Mouse (Mus musculus): Measurements from ENCODE around the gene Ppp6r1.

The Ppp6r1 gene

DNA sequence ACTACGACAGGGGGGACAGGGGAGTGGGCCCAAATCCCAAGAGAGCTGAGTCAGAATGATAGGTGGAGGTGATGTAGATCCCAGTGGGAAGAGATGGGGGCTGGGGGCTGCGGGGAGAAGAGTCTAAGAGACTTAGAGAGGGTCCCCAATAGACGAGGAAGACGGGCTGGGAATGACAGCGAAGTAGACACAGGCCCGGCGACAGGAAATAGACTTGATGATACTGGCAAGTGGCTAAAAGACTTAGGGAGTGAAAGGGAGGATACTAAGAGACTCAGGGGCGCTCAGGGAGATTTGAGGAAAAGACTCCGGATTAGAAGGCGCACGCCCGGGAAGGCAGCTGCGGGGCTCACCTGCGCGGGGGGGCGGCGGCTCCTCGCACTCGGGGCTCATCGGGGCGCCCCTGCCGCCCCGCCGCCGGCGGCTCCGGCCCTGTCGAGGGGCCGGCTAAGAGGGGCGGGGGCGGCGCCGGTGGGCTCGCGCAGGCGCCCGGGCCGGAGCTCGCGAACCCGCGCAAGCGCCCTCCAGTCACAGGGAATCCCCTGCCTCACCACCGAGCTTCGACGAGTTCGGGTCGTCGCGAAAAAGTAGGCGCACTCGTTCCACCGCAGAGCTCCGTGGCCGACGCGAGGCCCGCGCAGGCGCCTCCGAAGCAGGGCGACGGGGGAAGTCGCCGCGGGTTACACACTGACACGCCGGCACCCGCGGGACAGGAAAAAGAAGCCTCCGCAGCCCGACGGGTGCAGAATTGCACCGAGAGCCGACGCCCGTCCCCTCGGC is 501 bp downstream of the Ppp6r1 start:
- no peak for DNase-seq (ENCODE audit: low read depth in 1 of 2, low spot score in 2 of 2)

DNA sequence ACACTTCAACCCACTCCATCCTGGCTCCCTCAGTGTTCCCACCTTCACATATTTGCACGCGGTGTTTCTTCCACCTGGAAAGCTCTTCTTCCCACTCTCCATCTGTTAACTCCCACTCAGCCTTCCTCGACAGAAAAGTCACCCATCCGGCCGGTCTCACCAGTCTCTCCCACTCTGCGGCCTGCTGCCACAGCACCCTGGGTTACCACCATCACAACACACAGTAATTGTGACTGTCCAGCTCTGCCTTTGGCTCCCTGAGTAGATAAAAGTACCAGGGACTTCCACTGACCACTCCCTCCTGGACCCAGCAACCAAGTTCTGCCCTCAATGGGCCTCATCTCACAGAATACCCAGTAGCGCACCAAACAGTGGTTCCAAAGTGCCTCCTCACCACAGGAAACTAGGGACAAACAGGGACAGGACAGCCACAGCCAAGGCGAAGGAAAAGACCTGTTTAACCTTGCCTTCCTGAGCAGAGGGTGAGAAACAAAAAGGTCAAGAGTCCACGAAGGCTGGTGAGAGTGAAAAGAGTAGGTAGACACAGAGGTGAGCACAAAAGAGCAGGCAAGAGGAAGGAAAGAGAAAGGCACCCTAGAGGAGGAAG is 1.2 kb downstream of the Ppp6r1 start:
- no peak for DNase-seq (ENCODE audit: low read depth in 1 of 2, low spot score in 2 of 2)

DNA sequence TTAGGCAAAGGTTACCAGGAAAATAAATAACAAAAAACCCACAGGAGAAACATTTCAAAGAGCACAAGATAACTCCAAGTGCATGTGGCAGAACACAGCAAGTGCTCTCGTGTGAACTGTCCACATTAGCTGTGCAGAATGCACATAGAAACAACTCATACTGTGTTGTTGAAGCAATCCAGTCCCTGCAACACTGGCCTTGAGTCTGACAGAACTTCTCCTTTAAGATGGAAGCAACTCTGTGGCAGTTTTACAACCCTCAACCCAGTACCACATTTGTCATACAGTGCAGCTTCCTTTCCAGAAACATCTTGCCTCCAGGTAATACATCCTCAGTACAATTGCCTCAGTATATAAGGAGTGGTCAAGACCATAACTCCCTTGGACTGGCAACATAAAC is 2.0 kb downstream of the Ppp6r1 start:
- no peak for DNase-seq (ENCODE audit: low read depth in 1 of 2, low spot score in 2 of 2)

DNA sequence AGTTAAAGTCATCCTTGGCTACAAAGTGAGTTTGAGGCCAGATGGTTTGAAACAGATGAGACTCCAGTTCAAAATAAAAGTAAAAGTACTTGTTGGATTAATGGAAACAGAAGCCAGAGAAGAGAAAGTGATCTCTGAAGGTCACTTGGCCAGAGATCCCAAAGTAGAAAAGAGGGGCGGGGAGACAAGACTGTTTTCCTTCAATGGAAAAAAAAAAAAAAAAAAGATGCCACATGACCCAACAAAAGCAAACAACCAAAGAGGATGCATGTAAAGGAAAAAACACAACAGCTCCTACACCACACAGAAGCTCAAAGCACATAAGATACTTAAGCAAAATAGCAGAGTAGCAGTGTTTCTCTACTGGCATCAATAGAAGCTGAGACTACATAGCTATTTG is 2.9 kb downstream of the Ppp6r1 start:
- DNase-seq (ENCODE audit: low read depth in 1 of 2, low spot score in 2 of 2): no peak

DNA sequence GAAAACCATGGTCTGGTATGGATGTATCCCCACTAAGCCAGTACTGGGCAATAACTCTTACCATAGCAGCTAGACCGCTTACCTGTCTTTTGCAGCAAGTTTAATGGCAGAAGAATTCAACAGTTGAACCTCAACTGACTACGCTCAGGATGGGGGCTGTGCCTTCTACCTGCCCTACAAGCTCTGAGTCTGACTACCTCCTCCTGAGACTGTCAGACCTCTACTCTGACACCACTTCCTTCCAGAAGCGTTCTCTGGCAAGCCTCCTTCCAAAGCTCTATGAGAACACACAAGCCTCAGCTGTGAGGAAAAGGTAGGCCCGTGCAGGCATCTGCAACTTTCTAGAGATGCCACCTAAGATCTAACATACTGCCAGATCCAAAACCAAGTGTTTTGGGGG is 3.4 kb downstream of the Ppp6r1 start:
- no peak for DNase-seq (ENCODE audit: low read depth in 1 of 2, low spot score in 2 of 2)

DNA sequence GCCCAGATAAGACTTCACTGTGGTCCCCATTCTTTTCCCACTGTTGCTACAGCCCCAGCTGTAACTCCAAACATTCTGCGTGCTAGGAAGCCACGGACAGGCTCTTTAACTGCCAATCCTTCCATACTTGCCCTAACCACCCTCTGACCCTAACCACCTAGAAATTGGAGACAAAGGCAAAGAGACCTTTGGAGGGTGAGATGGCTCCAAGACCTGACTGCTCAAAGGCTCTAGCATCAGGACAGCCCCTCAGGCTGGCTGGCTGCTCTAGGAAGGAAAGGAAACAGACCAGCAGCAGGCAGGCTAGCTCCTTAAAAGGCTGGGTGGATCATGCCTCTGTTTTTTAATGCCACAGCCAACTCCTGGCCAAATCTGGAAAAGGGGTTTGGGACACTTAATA is 4.6 kb downstream of the Ppp6r1 start:
- no peak for DNase-seq (ENCODE audit: low read depth in 1 of 2, low spot score in 2 of 2)

DNA sequence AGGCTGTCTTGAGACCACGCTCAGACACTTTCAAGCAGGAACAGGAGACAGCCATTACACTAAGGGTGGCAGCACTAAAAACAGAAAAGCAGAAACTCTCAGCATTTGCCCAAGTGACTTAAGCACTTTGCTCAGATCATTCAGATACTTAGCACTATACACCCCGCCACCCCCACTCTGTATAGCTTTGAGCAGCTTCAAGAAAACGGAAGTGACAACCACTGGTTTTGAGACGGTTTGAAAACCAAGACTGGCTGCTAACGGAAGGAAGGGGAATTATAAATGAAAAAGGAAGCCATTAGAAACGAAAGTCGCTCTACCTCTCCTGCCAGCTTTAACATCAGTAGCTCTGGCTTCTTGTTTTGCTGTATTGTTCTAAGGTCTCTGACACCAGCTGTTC is 5.0 kb downstream of the Ppp6r1 start:
- DNase-seq (ENCODE audit: low read depth in 1 of 2, low spot score in 2 of 2): peak; percentile 62 to 68

DNA sequence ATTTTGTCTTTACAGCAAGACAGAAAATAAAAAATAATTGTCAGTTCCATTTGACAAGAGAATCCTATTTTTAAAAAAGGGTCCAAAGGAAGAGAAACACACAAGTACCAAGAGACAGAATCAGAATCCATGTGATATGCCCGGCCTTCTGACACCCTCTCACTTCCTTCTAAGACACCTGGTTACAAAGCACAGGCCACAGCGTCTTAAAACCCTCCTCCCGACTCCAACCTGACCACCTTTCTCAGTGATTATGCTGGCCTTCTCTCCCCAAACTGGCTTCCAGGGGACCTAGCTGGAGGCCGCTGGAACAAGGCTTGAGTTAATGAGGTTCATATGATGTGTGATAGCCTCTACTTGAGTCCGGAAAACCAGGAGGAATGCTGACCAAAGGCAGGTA is 5.5 kb downstream of the Ppp6r1 start:
- no peak for DNase-seq (ENCODE audit: low read depth in 1 of 2, low spot score in 2 of 2)

DNA sequence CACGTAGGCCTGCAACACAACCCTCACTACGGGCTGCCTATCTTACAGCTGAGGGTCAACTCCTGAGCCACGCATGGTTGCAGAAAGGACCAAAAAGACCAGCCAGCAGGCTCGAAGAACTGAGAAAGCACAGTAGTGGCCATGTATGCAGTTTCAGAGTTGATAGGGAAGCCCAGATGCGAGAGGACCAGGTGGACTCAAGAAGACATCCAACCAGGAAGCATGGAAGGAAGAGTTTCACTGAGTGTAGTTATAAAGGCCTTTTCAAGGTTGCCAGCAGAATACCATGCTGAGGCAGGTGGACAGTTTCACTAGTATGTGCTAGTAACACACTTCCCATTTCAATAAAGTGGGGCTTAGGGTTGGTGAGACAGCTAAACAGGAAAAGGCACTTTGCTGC is 6.1 kb downstream of the Ppp6r1 start:
- DNase-seq (ENCODE audit: low read depth in 1 of 2, low spot score in 2 of 2): no peak

DNA sequence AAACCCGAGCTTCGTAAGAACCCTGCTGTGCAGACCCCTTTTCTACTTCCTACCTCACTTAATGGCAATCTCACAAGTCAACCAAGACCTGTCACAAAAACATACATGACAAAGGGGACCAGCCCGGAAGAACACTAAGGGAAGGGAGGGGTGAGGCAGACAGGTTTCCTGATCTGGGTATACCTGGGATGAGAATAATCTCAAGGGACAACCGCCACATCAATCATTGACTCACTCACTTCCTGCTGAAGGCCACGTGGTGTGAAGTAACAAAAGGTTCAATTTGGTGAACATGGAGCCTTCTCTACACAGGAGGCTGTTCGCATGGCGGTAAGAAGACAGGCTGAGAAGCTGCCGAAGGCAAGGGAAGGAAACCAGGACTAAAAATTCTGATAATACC is 7.2 kb downstream of the Ppp6r1 start:
- DNase-seq (ENCODE audit: low read depth in 1 of 2, low spot score in 2 of 2): no peak

DNA sequence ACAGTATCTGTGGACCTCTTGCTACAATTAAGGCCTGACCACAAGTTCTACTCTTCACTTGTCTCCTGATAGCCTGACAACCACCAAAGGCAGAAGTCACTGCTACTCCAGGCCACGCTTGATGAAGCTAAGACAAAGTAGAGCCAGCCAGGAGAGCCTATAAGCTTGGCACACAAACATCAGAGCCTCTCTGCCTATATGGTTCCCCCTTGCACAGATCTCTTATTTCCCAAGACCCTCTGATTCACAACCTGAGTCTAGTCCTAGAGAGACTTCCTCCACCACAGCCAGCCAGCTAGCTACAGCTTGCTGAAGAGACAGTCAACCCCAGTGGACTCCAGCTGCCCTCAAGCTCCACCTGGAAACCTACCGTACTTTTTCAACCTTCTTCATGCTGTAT is 10.8 kb downstream of the Ppp6r1 start:
- no peak for DNase-seq (ENCODE audit: low read depth in 1 of 2, low spot score in 2 of 2)

DNA sequence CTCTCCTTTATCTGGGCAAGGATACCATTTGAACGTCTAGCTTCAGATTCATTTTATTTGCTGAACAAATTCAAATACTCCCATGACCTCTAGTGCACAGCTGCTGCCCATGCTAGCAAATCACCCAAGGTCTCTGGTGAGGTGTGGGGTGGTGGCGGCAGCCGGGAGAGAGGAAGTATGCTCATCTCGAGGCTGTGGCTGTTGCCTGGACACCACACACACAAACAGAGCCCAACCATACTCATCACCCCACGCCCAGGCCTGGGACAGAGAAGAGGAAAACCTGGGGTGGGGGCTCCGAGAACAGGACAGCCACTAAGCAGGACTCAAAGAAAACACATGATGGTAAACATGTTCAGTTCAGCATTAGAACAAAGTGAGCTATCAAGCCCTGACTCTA is 11.5 kb downstream of the Ppp6r1 start:
- peak; percentile 64 to 72 for DNase-seq (ENCODE audit: low read depth in 1 of 2, low spot score in 2 of 2)

DNA sequence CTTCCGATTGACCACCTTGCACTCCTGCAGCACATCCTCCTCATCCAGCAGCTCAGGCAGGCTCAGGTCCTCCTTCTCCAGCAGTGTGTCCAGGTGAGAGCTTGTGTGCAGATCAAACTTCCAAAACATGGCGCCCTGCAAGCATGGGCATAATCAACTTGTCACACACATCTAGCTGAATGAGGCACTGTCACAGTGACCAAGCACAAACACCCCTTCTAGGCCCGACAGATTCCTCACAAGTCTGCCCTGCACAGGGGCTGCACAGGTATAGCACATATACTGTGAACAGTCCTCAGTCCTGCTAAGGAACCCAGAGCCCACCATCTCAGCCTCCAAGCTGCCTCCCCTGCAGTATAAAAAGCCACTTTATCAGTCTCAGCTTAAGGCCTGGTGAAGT is 12.0 kb downstream of the Ppp6r1 start:
- no peak for DNase-seq (ENCODE audit: low read depth in 1 of 2, low spot score in 2 of 2)

DNA sequence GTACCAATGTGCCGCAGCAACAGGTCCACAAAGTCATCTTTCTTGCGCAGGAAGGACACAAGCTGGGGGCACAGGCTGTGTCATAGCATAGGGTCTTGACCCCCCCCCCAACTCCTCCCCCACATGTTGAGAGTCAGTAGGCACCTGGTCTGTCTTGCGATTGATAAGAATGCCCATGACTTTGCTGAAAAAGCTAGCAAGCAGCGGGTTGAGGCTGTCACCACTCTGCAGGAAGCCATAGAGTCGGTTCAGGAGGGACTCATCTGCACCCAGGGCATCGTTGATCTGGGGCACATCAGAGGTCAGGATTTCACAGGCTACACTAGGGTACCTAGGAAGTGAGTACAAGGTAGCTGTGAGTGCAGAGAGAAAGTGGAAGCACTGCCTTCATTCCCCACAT is 15.6 kb downstream of the Ppp6r1 start:
- DNase-seq (ENCODE audit: low read depth in 1 of 2, low spot score in 2 of 2): no peak

DNA sequence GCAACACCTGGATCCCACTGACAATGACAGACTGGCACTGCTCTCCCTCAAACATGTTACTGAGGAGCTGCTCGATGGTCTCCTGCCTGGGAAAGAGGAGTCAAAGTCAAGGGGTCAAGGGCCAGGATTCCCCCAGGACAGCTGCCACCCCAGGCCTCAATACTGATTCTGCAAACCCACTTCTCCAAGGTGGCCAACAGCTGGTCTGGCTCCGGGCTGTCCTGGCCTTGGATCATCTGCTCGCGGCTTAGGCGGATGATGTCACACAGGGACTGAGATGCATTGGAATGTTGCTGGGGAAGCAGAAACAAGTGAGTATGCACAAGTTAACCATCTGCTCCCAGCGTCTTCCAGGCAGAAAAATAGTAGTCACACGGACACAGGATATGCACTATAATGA is 16.9 kb downstream of the Ppp6r1 start:
- DNase-seq (ENCODE audit: low read depth in 1 of 2, low spot score in 2 of 2): no peak

DNA sequence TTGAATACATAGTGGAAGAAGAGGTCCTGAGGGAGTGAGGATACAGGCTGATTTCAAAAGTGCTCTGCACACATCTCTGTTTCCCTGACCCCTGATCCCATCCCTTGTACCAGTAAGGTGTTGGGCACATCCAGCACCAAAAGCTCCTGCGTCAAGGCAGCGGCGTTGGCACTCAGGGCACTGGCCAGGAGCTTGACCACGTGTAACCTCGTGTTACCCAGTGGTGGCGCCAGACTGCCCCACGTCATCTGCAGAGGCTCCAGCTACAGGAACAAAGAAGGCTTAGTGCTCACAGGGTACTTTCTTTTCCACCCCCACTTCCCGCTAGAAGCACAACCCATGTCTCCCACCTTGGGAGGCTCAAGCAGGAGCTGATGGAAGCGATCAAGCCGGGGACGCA is 17.7 kb downstream of the Ppp6r1 start:
- no peak for DNase-seq (ENCODE audit: low read depth in 1 of 2, low spot score in 2 of 2)

DNA sequence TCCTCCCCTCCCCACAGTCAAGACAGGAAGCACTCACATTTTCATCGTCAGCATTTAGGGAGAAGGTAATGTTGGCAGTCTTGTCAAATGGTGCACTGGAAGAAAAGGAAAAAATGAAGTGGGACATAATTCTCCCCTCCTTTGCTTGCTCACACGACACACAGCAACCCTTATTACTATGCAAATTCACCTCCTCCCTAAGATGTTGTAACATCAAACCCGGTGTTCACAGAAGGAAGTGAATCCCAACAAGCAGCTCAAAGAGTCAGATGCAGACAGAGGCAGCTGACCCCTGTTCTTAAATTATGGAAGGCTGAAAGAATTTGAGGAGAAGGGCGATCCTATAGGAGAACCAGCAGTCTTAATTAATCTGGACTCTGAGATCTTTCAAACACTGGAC is 22.6 kb downstream of the Ppp6r1 start:
- no peak for DNase-seq (ENCODE audit: low read depth in 1 of 2, low spot score in 2 of 2)

DNA sequence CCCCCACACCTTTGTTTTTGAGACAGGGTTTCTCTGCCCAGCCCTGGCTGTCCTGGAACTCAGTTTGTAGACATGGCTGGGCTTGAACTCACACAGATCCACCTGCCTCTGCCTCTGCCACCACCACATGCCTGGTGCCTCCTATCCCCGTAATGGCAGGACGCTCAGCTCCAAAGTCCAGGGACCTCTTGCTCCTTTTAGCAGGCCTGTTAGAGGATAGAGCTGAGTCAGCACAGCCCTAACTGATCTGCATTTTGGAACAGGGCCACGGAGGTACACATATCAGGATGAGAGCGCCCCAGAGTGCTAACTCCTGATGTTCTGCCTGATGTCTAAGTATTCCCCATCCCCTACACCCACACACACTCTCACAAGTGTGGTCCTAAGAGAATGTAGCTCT is 27.8 kb downstream of the Ppp6r1 start, which contains the start of gene Tmem86b:
TSS of gene Tmem86b (minus strand) at position 392 of the 400 bp plus-strand sequence.
- DNase-seq (ENCODE audit: low read depth in 1 of 2, low spot score in 2 of 2): no peak

DNA sequence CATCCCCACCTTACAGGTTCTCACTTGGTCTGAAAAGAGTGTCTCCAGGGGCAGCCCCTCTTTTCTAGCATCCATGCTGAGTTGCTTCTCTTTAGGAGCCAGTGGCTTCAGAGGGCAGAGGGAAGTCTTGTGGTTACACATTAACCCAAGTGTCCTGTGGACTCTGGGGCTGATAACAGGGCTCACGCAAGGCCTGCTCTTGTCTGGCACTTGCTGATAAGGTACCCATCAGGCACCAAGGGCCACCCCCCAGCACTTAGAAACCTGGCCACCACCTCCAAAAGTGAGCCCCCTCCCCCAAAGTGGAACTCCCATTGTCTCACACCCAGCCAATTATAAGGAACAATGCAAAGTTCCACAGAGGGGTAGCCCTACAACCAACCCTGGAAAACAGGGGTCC is 28.6 kb downstream of the Ppp6r1 start:
- no peak for DNase-seq (ENCODE audit: low read depth in 1 of 2, low spot score in 2 of 2)

DNA sequence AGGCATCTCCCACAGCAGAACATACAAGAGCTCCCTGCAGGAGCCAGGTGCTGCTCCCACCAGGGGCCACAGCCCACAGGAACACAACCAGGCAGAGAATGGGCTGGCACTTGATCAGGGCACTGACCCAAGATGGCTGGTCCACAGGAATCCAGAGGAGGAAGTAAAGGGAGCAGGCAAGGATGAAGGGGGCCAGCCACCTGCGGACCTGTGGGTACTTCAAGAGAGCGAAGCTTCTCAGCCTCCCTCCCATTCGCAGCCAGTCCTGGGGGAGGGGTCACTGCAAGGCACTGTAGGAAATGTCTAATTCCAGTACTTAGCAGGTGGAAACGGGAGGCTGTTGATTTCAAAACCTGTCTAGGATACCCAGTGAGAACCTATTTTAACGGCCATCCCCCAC is 29.2 kb downstream of the Ppp6r1 start:
- no peak for DNase-seq (ENCODE audit: low read depth in 1 of 2, low spot score in 2 of 2)

DNA sequence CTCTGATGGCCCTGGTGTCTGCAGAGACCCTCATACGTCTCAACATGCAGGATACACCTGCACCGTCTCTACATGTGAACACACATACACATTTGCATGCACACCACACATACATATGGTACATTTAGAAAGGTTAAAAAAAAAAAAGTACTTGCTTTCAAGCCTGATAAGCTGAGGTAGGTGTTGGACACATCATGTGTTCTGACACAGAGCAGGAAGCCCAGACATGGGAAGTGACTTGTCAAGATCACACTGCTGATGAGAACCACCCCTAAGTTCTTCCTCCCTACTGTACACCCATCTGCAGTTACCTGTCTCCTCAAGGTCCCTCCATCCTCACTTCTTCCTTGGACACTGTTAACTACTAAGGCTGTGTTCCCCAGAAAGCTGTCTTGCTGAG is 32.9 kb downstream of the Ppp6r1 start:
- DNase-seq (ENCODE audit: low read depth in 1 of 2, low spot score in 2 of 2): no peak

DNA sequence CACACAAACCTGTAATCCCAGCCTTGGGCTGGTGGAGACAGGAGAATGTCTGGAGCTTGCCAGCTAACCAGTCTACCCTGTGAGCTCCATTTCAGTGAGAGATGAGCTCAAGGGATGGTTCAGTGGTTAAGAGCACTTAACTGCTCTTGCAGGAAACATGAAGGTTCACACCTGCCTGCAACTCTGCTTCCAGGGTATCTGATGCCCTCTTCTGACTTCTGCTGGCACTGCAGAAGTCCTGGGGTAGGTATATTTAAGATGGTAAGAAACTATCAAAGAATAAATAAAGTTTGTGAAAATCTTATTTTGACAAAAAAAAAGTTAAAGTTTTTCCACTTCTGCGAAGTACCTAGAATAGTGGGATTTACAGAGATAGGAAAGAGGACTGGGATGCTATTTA is 34.5 kb downstream of the Ppp6r1 start:
- no peak for DNase-seq (ENCODE audit: low read depth in 1 of 2, low spot score in 2 of 2)

DNA sequence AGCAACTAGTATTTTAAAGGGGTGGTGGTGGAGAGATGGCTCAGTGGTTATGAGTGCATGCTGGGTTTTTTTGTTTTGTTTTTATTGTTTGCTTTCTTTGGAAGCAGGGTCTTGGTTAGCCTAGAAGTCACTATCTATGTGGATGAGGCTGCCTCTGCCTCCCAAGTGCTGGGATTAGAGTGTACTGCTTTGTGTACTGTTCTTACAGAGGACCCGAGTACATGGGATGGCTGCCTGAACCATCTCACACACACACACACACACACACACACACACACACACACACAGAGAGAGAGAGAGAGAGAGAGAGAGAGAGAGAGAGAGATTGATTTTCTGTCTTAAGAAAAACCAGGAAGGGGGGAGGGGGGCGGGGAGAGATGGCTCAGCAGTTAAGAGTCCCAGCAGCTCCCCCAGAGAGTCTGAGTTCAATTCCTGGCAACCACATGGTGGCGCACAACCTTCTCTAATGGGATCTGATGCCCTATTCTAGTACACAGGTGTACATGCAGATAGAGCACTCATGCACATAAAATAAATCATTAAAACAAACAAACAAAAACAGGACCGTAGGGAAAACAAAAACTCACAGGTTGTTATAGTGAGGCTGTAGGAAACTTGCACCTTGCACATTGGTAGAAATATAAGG is 35.2 kb downstream of the Ppp6r1 start:
- no peak for DNase-seq (ENCODE audit: low read depth in 1 of 2, low spot score in 2 of 2)

All from monocyte, adult 2 months (primary cell).